28 mouse cellular contexts compared by ENCODE assay signal in the genomic region with DNA sequence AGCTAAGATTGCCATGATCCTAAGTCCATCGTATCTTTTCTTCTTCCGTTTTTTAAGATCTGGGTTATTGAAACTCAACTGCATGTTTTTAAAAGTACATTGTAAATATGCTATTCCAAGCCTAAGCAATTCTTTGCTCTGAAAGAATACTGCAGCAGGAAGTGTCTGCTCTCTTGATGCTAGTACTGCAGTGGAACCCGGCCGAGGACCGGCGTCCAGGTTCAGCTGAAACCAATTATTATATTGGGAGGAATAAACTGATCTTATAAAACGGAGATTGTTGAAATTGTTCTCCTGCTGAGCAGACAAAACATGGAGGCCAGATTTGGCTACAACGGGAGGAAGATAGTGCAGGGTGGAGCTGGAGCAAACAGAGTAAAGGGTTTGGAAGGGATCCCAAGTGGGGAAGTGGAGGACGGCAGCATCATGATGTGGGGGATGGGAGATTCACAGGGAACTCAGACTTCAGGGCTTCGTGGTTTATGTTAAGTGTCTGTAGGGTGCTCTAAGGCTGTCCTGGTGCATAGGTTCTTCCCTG.
DNase-seq lines count a peak whose midpoint lies in the region; ATAC-seq and TF ChIP-seq lines count a peak whose summit lies in the region.
"Had no signal": no experiment of that assay in that cellular context is flagged by ENCODE, and none has a peak within 500 bp of the region (broad histone marks: within the 10 kb centered on the region; RNA-seq: fewer than 3 reads in every experiment).

No protein-coding gene starts in this region.

- DNase-seq in gastrocnemius, adult 2 months: no peak
- DNase-seq in gastrocnemius, adult 8-10 months (ENCODE audit: low spot score in 2 of 2): no peak
- peak; percentile 51 for DNase-seq in limb, embryonic 14.5 days (ENCODE audit: low spot score)
- DNase-seq in urinary bladder, postnatal 10 days (ENCODE audit: low spot score): no peak
- DNase-seq: adrenal gland, postnatal 10 days; adrenal gland, postnatal 36 days; B cell, adult 2 months; cerebellum, adult 11 months; cerebellum, adult 8-10 months; cerebellum, postnatal 10 days; cerebellum, postnatal 36 days; embryo, embryonic 11 days; gastrocnemius, postnatal 14 days; heart, postnatal 36 days had no signal

- no peak for ATAC-seq in embryonic facial prominence, embryonic 13.5 days (ENCODE audit: insufficient number of reproducible peaks, insufficient read depth, low FRiP score, low TSS enrichment, low read depth)
- ATAC-seq in embryonic facial prominence, embryonic 15.5 days (ENCODE audit: insufficient number of reproducible peaks, low FRiP score, low TSS enrichment, low read depth): peak; percentile 44; the same call in 1 of the 2 replicates
- ATAC-seq in limb, embryonic 14.5 days (ENCODE audit: low FRiP score, low read depth): peak; percentile 69
- ATAC-seq in cerebellum, adult (ENCODE audit: insufficient number of reproducible peaks, low FRiP score, low TSS enrichment): no peak
- ATAC-seq: forebrain, embryonic 15.5 days; hindbrain, embryonic 16.5 days; intestine, embryonic 15.5 days; Patski had no signal

- 46% methylated on average over 10 of the region's 10 CpGs for WGBS in embryonic facial prominence, embryonic 13.5 days
- 44% methylated on average over 10 of the region's 10 CpGs for WGBS in embryonic facial prominence, embryonic 15.5 days
- WGBS in limb, embryonic 14.5 days: 38% methylated on average over 10 of the region's 10 CpGs

- no peaks in the 10 kb centered on the region for H3K27me3 ChIP-seq in embryonic facial prominence, embryonic 13.5 days
- H3K27me3 ChIP-seq in embryonic facial prominence, embryonic 15.5 days: no peaks in the 10 kb centered on the region
- H3K27me3 ChIP-seq in limb, embryonic 14.5 days (ENCODE audit: control insufficient read depth, insufficient read depth, low read length): no peaks in the 10 kb centered on the region
- H3K27me3 ChIP-seq: CH12.LX; forebrain, embryonic 12.5 days; forebrain, embryonic 15.5 days; heart, embryonic 12.5 days; heart, embryonic 15.5 days; hindbrain, embryonic 13.5 days; intestine, embryonic 15.5 days; Patski had no signal

- no peak for TF ChIP-seq CTCF in gastrocnemius, adult 2 months (IDR thresholded peaks at IDR 0.05)

- peaks cover 7% of the 10 kb centered on the region for H3K36me3 ChIP-seq in embryonic facial prominence, embryonic 13.5 days
- H3K36me3 ChIP-seq in embryonic facial prominence, embryonic 15.5 days: 0 out of 2 replicates have a peak, but pooled peaks cover 3% of the 10 kb centered on the region
- peaks cover 30% of the 10 kb centered on the region for H3K36me3 ChIP-seq in limb, embryonic 14.5 days (ENCODE audit: control insufficient read depth, insufficient read depth, low read length)
- H3K36me3 ChIP-seq: forebrain, embryonic 12.5 days; forebrain, embryonic 15.5 days; G1E; heart, embryonic 15.5 days; hindbrain, embryonic 10.5 days; hindbrain, embryonic 13.5 days; intestine, embryonic 15.5 days had no signal

- peaks cover 20% of the 10 kb centered on the region for H3K4me1 ChIP-seq in embryonic facial prominence, embryonic 13.5 days
- peaks cover 14% of the 10 kb centered on the region; the same call in 1 of the 2 replicates for H3K4me1 ChIP-seq in embryonic facial prominence, embryonic 15.5 days
- peaks cover 34% of the 10 kb centered on the region for H3K4me1 ChIP-seq in limb, embryonic 14.5 days (ENCODE audit: control insufficient read depth, insufficient read depth, low read length)
- H3K4me1 ChIP-seq: forebrain, embryonic 12.5 days; forebrain, embryonic 15.5 days; heart, embryonic 12.5 days; heart, embryonic 15.5 days; hindbrain, embryonic 10.5 days; hindbrain, embryonic 13.5 days; intestine, embryonic 15.5 days had no signal

- H3K4me2 ChIP-seq in embryonic facial prominence, embryonic 13.5 days: no peak overlapping the region
- no peak overlapping the region for H3K4me2 ChIP-seq in embryonic facial prominence, embryonic 15.5 days (replicated peaks)
- H3K4me2 ChIP-seq in limb, embryonic 14.5 days (replicated peaks; ENCODE audit: low read depth, low read length, severe bottlenecking): no peak overlapping the region
- H3K4me2 ChIP-seq: forebrain, embryonic 12.5 days; forebrain, embryonic 15.5 days; heart, embryonic 12.5 days; heart, embryonic 15.5 days; hindbrain, embryonic 13.5 days; intestine, embryonic 15.5 days had no signal

- no peak overlapping the region for H3K4me3 ChIP-seq in gastrocnemius, adult 2 months
- no peak overlapping the region for H3K4me3 ChIP-seq in embryonic facial prominence, embryonic 13.5 days
- no peak overlapping the region for H3K4me3 ChIP-seq in embryonic facial prominence, embryonic 15.5 days (replicated peaks)
- no peak overlapping the region for H3K4me3 ChIP-seq in limb, embryonic 14.5 days (replicated peaks; ENCODE audit: low read length)
- H3K4me3 ChIP-seq: forebrain, embryonic 12.5 days; forebrain, embryonic 15.5 days; heart, embryonic 12.5 days; heart, embryonic 15.5 days; hindbrain, embryonic 10.5 days; hindbrain, embryonic 13.5 days; intestine, embryonic 15.5 days had no signal

- no peaks in the 10 kb centered on the region for H3K9me3 ChIP-seq in embryonic facial prominence, embryonic 13.5 days
- H3K9me3 ChIP-seq in embryonic facial prominence, embryonic 15.5 days (replicated peaks): no peaks in the 10 kb centered on the region
- H3K9me3 ChIP-seq in limb, embryonic 14.5 days (ENCODE audit: control insufficient read depth, low read length): no peaks in the 10 kb centered on the region
- H3K9me3 ChIP-seq: forebrain, embryonic 12.5 days; forebrain, embryonic 15.5 days; heart, embryonic 12.5 days; heart, embryonic 15.5 days; hindbrain, embryonic 10.5 days; hindbrain, embryonic 13.5 days; intestine, embryonic 15.5 days had no signal

- intact Hi-C loops in gastrocnemius, adult 2 months (cut with DNase I): no loop called here

- H3K27ac ChIP-seq in gastrocnemius, adult 2 months: peak overlapping the region; percentile 43
- peak overlapping the region; percentile 13; the same call in 1 of the 2 replicates for H3K27ac ChIP-seq in embryonic facial prominence, embryonic 13.5 days
- peak overlapping the region; percentile 69; the same call in 1 of the 2 replicates for H3K27ac ChIP-seq in embryonic facial prominence, embryonic 15.5 days (replicated peaks)
- peak overlapping the region; percentile 65 for H3K27ac ChIP-seq in limb, embryonic 14.5 days (replicated peaks; ENCODE audit: low read depth, low read length)
- H3K27ac ChIP-seq: forebrain, embryonic 12.5 days; forebrain, embryonic 15.5 days; heart, embryonic 15.5 days; hindbrain, embryonic 10.5 days; hindbrain, embryonic 13.5 days; intestine, embryonic 15.5 days had no signal

- no peak for TF ChIP-seq POLR2A in limb, embryonic 14.5 days (IDR thresholded peaks at IDR 0.05; ENCODE audit: borderline replicate concordance, extremely low read depth, insufficient read depth, insufficient read length)

- no peak overlapping the region for H3K9ac ChIP-seq in embryonic facial prominence, embryonic 13.5 days
- H3K9ac ChIP-seq in embryonic facial prominence, embryonic 15.5 days: no peak overlapping the region
- H3K9ac ChIP-seq in limb, embryonic 14.5 days (ENCODE audit: low read depth, low read length, severe bottlenecking): no peak overlapping the region
- H3K9ac ChIP-seq: forebrain, embryonic 12.5 days; forebrain, embryonic 15.5 days; heart, embryonic 12.5 days; heart, embryonic 15.5 days; hindbrain, embryonic 13.5 days; intestine, embryonic 15.5 days had no signal

Comparison
In these comparisons a context has a peak if more than half of its experiments do, and no peak if none do; other contexts are left out.
1. ATAC-seq: peak in embryonic facial prominence, embryonic 15.5 days (single experiment) and limb, embryonic 14.5 days (single experiment); none in embryonic facial prominence, embryonic 13.5 days (single experiment) and cerebellum, adult (single experiment).
2. H3K27ac ChIP-seq: peak in every context shown above with its lines; median percentile 69 in embryonic facial prominence, embryonic 15.5 days; 65 in limb, embryonic 14.5 days; 43 in gastrocnemius, adult 2 months; 13 in embryonic facial prominence, embryonic 13.5 days.